Mouse (Mus musculus) hindbrain, embryonic 10.5 days (tissue): ENCODE results near the gene Scaf11. TPM values are rescaled to one million over a fixed set of nuclear protein-coding genes. Genes with fewer than 3 reads are reported as not detected.

Experiments used
- DNase-seq: peaks from one replicate; pipeline ENCODE4 v3.0.0-alpha.2; 2017; ENCODE audit warnings: low spot score
- H3K27ac ChIP-seq: fragments of 300-500 bp; sonication (generic); 2 replicates; pipeline ENCODE4 v1.5.1; 2016; ENCODE audit warnings: mild to moderate bottlenecking, moderate library complexity
- H3K27me3 ChIP-seq: fragments of 300-500 bp; sonication (generic); 2 replicates; pipeline ENCODE4 v1.6.1; 2016; ENCODE audit warnings: mild to moderate bottlenecking; ENCODE audit not compliant: poor library complexity, insufficient read depth, severe bottlenecking
- H3K36me3 ChIP-seq: fragments of 300-500 bp; sonication (generic); 2 replicates; pipeline ENCODE4 v1.6.1; 2016; ENCODE audit warnings: mild to moderate bottlenecking, moderate library complexity
- H3K4me1 ChIP-seq: fragments of 300-500 bp; sonication (generic); replicated peaks from 2 replicates; pipeline ENCODE4 v1.6.1; 2016; ENCODE audit warnings: mild to moderate bottlenecking
- H3K4me3 ChIP-seq: fragments of 300-500 bp; sonication (generic); 2 replicates; pipeline ENCODE4 v1.5.1; 2016; ENCODE audit warnings: mild to moderate bottlenecking, moderate library complexity
- H3K9me3 ChIP-seq: fragments of 300-500 bp; sonication (generic); 2 replicates; pipeline ENCODE4 v1.6.1; 2016; ENCODE audit warnings: mild to moderate bottlenecking, moderate library complexity
- WGBS: fragments of 180-500 bp; shearing (Covaris S2); methylation state at CpG from one replicate; pipeline ENCODE4 v1.1.7; 2016; 5-methylcytosine and 5-hydroxymethylcytosine counted together
- polyA plus RNA-seq: library from polyadenylated mRNA; unstranded; fragments of >200 nt; fragmentation: Nextera tagmentation; extraction: Ambion mirVana; gene quantifications from 2 replicates; pipeline ENCODE4 v1.2.1, GENCODE M21; 2016

The Scaf11 gene
- polyA plus RNA-seq, 1 experiment from 2014 or later, result 66.3 TPM

DNA sequence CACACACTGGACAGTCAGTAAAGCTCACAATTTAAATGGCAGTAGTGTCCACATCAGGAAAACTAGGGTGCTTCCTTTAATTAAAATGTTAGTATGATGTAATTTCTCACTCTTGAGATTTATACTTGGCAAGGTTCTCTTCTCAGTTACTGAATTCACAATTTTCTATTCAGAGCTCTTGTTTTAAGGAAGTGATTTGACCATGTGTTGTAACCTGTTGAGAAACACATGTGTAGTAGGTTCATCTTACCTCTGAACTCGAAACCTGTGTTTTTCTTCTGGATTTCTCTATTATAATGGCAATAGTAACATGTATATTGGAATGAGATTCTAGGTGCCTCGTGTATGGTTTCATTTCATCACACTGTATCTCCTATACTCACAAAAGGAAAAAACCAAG lies 84.4 kb downstream of the Scaf11 start:
- Histone ChIP-seq H3K36me3 (peaks cover 98% of the 10 kb centered on the region), H3K27ac (no peak overlapping the region), H3K27me3 (no peaks in the 10 kb centered on the region), H3K9me3 (no peaks in the 10 kb centered on the region), H3K4me3 (no peak overlapping the region), H3K4me1 (no peaks in the 10 kb centered on the region)
- WGBS, result 95% methylated on average over 2 of the region's 2 CpGs
- DNase-seq, result no peak

DNA sequence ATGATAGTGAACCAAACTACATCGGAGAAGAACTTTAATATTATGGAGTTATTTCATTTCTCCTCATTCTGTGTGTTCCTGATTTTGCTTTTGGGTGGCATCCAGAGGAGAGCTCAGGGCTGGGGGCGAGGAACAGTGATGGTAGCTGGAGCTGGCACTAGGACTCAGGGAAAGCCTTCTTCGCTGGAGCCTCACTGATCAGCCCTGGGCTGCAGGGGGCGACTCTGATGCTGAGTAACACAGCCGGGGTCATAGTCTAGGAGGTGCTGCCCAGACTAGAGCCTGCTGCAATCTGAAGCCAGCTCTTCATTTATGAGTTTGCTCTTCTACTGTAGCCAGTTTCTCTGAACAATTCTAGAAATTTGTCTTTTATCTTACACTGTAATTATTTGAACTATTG lies 87.5 kb downstream of the Scaf11 start:
- peaks cover 99% of the 10 kb centered on the region for H3K36me3 ChIP-seq

DNA sequence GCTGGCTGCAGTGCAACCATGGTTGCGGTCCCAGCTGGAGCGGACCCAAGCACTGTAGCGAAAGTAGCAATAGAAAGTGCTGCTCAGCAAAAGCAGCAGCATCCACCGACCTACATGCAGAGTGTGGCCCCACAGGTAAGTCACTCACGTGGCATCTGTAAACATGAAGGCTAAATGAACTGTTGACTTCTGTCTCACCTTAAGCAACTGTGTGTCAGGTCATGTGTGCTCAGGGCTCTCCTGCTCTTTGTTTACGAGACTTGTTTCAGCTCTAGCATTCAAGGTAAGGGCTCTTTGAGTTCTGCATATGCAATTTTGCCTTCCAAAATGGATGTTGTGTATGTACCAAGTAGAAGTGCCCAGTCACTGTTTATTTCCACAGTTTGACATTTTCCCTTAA lies 88.0 kb downstream of the Scaf11 start:
- peaks cover 99% of the 10 kb centered on the region for H3K36me3 ChIP-seq
- H3K27ac ChIP-seq, result no peak overlapping the region
- no peaks in the 10 kb centered on the region for H3K27me3 ChIP-seq
- no peak overlapping the region for H3K4me3 ChIP-seq
- no peaks in the 10 kb centered on the region for H3K9me3 ChIP-seq
- 94% methylated on average over 6 of the region's 6 CpGs for WGBS
- no peak for DNase-seq
- H3K4me1 ChIP-seq, result no peaks in the 10 kb centered on the region

More for the DNA sequence above, 87.5 kb downstream of the Scaf11 start:
- no peak overlapping the region for H3K27ac ChIP-seq
- WGBS, result 85% methylated on average over 5 of the region's 5 CpGs
- H3K27me3 ChIP-seq, result no peaks in the 10 kb centered on the region
- no peaks in the 10 kb centered on the region for H3K4me1 ChIP-seq
- H3K9me3 ChIP-seq, result no peaks in the 10 kb centered on the region
- no peak overlapping the region for H3K4me3 ChIP-seq
- DNase-seq, result no peak

DNA sequence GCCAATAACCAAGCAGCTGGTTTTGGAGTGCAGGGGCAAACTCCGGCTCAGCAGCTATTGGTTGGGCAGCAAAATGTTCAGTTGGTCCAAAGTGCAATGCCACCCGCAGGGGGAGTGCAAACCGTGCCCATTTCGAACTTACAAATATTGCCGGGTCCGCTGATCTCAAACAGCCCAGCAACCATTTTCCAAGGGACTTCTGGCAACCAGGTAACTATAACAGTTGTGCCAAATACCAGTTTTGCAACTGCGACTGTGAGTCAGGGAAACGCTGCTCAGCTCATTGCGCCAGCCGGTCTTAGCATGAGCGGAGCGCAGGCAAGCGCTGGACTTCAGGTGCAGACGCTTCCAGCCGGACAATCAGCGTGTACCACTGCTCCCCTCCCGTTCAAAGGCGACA lies 89.3 kb downstream of the Scaf11 start:
- DNase-seq, result no peak
- no peaks in the 10 kb centered on the region for H3K9me3 ChIP-seq
- no peaks in the 10 kb centered on the region for H3K4me1 ChIP-seq
- no peak overlapping the region for H3K27ac ChIP-seq
- no peaks in the 10 kb centered on the region for H3K27me3 ChIP-seq
- WGBS, result 95% methylated on average over 18 of the region's 18 CpGs
- H3K36me3 ChIP-seq, result peaks cover 98% of the 10 kb centered on the region
- H3K4me3 ChIP-seq, result no peak overlapping the region

DNA sequence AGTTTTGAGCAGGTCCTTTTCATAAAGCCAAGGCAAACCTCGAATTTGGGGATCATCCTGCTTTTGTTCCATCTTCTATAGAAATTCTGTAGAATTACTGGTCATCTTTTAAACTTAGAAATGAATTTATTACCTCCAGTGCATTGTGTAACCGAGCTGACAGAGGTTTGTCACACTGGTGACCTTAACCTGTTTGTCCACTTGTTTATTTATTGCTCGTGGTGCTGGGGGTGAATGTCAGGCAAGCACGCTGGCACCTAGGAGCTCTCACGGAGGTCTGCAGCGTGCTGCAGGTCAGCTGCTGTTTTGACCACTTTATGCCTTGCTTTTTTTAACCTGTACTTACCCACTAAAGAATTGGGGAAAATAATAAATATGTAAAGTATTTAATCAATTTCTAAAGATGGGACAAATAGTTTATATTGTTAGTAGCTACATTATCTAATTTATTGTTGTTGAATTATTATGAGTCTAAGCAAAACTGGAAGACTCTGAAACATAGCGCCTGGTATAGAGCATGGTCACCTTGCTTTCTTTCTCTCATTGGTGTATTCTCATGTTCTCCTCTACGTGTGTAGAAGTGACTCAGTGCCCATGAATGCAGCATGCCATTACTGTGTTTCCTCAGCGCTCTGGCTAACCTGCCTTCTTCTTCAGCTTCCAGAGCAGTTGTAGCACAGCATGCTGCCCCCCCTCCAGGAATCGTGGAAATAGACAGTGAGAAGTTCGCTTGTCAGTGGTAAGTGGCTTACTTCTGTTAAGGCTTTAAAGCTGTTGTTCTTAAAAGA lies 94.3 kb downstream of the Scaf11 start:
- H3K27me3 ChIP-seq, result no peaks in the 10 kb centered on the region
- no peaks in the 10 kb centered on the region for H3K4me1 ChIP-seq
- no peak overlapping the region for H3K27ac ChIP-seq
- peaks cover 99% of the 10 kb centered on the region for H3K36me3 ChIP-seq
- 91% methylated on average over 11 of the region's 11 CpGs for WGBS
- H3K4me3 ChIP-seq, result no peak overlapping the region
- DNase-seq, result no peak
- no peaks in the 10 kb centered on the region for H3K9me3 ChIP-seq

DNA sequence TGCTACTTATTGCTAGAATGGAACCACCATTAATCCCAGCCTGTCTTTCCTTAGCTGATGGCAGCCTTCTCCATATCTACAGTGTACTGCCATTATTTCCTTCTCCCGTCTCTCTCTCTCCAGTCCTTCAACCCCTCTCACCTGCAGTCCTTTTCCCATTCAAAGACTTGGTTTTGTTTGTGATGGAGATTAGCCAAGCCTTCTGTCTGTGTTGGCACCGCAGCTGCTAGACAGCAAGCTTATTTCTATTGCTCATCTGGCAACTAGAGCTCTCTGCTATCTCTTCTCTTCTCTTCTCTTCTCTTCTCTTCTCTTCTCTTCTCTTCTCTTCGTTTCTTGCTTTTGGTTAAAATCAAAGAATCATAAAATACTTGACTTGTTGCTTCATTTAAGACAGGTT lies 95.3 kb downstream of the Scaf11 start:
- no peaks in the 10 kb centered on the region for H3K9me3 ChIP-seq
- H3K4me1 ChIP-seq, result no peaks in the 10 kb centered on the region
- WGBS, result 84% methylated on average over 3 of the region's 3 CpGs
- H3K4me3 ChIP-seq, result no peak overlapping the region
- no peaks in the 10 kb centered on the region for H3K27me3 ChIP-seq
- H3K36me3 ChIP-seq, result peaks cover 99% of the 10 kb centered on the region
- H3K27ac ChIP-seq, result no peak overlapping the region
- no peak for DNase-seq

Other genes starting within 250 kb of the Scaf11 start
- 25.6 and 27.4 TPM in 2 replicates for gene Arid2, start 173.3 kb downstream of the Scaf11 start, polyA plus RNA-seq
- gene Slc38a1, start 182.1 kb upstream of the Scaf11 start, polyA plus RNA-seq, result 109 and 113 TPM in 2 replicates
- 135 and 156 TPM in 2 replicates for gene Slc38a2, start 238.9 kb upstream of the Scaf11 start, polyA plus RNA-seq